Mouse (Mus musculus) left cerebral cortex, adult 8-10 months (tissue): Measurements from ENCODE around the gene Dop1b. TPM values are rescaled to one million over a fixed set of nuclear protein-coding genes. Genes with fewer than 3 reads are reported as not detected.
"Not testable (repeated sequence)": the region's sequence is repeated elsewhere in the genome, so short reads cannot be mapped to it uniquely, and the experiment has no call there.

Source experiments
- DNase-seq, 2 experiments: peaks; one replicate each; pipeline ENCODE4 v3.0.0; 2022; ENCODE audit warnings: low spot score in 2 of 2
- total RNA-seq, 4 experiments: library from RNA; stranded (reverse); gene quantifications; 2 replicates each; pipeline ENCODE4 v1.2.4; 2022

Dop1b gene
- total RNA-seq, 4 experiments from 2014 or later = 87.2 to 123 (median 102) TPM

DNA sequence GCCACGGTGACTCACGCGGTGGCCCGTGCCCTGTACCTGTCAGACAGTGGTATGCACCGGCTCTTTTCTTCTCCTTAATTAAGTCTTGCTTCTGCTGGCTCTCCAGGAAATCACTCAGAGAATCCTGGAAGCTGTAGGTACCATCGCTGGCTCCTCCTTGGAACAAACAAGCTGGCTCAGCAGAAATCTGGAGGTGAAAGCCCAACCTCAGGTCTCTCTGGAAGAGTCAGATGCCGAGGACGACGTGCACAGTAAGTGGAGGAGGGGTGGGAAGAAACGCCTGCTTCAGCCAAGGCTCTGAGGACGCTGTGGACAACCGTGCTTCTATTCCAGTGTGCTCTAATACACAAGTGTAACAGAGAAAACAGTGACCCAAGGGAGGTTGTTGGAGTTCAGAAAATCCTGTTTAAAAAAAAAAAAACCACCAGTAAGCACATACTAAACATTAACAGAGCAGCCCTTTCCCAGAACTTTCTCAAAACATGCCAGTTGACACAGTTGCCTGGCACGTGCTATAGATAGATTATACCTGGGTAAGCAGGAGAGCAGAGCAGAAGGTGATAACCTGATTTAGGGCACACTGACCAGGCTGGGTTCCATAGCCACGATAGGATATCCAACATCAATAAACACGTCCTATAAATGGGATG lies 81.4 kb downstream of the Dop1b start:
- no peak for DNase-seq

DNA sequence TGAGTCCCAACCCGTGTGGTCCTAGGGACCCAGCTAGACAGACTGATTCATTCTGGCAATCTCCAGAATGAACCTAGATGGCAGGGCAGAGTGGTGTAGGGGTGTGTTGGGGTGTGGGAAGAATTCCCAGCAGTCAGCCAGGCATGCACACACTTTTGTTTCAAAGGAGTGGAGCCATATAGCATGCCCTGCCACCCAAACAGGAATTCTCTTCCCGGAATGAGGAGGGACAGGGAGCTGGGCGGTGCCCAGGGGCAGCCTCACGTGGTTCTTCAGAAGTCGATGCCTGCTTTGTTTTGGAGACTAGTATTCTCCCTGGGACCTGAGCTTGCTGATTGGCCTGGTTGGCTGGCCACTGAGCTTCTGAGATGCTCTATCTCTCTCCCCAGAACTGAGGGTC lies 83.1 kb downstream of the Dop1b start:
- DNase-seq = no peak

DNA sequence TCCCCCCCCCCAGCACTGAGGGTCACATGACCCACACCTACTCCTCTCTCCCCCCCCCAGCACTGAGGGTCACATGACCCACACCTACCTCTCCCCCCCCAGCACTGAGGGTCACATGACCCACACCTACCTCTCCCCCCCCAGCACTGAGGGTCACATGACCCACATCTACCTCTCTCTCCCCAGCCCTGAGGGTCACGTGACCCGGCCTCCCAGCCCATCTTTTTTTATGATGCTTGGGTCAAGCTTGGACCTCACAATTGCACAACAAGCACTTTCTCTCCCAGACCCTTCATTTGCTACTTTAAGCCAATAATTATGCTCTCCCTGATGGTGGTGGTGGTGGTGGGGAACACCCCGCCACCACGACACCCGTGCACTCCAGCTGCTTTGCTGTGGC lies 83.7 kb downstream of the Dop1b start:
- DNase-seq = no peak

DNA sequence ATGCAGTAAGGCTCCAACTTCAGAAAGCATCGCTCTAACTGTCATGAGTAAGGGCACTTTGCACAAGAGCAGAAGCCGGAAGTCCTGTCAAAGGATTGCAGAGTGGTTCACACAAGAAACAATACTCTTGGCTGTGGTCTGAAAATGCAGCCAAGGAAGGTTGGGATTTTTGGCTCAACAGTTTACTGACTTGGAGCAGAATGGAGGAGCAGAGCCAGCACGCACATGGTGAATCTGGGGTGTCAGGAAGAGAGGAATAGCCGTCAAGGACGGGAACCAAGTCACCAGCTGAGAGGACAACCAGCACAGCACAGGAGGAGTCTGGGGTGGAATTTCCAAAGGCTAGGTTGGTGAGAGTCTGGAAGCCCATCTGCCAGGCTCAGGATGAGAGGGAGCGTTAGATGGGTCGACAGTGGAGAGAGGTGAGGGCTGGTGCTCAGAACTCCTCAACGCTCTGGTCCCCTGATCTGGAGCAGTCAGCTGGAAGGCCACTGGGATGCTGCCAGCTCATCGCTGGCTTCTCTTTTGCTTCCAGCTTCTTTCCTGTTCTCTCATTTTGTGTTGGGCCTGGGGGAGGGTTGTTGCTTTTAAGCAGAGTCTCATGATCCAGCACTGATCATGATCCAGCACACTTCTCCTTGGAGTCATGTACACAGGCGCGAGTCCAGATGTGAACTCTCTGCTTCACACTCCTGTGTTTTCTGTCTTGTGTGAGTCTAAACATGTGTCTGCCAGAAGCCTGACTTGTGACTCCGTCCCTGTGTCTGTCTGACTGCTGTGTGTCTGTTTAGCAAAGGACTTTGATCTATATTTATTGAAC lies 85.5 kb downstream of the Dop1b start:
- no peak for DNase-seq

DNA sequence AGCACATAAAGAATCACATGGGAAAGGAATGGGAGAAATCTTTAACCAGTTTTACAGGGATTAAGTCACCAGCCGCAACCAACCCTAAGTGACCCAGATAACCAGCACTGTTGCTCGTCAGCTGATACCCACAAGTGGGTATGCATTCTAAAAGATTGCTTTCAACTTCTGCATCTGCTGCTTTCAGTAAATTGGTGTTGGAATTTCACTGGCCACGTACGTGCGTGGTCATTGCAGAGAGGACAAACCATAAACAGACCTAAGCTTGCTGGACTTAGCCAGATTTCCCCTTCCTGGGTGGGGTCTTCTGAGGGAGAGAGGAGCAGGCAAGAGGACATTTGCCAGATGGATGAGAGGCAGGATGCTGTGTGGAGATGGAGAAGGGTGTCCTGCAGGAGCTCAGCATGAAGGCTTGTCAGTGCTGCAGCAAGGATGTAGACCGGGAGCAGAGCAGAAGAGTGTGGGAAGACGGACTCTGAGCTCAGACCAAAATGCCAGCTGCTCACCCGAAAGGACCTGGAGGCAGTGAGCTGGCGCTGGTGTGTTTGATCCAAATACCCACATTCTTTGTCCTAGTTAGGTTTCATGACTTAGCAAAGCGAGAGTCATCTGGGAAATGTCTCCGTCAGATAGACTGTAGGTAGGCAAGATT lies 86.3 kb downstream of the Dop1b start:
- peak in 1 of 2 experiments; percentile 48 for DNase-seq

DNA sequence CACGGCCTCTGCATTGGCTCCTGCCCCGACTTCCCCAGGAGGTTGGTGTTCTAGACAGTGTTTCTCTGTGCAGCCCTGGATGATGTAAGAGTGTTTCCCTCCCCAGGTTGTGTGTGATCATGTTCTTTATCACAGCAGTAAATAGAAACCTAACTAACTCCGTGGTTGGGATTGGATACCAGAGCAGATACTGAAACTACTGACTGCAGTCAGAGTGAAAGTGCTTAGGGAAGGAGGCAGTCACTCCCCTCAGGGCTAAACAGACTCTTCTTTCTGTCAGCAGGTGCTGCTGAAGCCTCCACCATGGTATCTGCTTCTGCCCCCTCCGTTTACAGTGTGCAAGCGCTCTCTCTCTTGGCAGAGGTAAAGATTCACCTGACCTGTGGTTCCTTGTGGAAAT lies 86.9 kb downstream of the Dop1b start:
- DNase-seq = no peak

DNA sequence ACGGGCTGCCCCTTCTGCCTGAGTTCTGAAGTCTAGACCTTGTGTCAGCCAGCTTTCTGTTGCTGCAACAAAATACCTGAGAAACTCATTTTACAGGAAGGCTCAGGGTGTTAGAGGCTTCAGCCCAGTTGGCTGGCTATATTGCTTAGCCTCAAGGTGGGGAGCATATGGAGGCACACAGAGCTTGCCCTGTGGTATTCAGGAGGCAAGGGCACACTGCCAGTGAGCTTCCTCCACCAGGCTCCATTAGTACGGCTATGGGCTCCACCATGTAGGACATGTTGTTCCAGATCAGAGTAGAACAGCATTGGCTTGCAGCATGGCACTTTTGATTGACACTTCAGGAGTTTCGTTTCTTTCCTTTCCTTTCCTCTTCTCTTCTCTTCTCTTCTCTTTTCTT lies 87.4 kb downstream of the Dop1b start:
- no peak for DNase-seq

DNA sequence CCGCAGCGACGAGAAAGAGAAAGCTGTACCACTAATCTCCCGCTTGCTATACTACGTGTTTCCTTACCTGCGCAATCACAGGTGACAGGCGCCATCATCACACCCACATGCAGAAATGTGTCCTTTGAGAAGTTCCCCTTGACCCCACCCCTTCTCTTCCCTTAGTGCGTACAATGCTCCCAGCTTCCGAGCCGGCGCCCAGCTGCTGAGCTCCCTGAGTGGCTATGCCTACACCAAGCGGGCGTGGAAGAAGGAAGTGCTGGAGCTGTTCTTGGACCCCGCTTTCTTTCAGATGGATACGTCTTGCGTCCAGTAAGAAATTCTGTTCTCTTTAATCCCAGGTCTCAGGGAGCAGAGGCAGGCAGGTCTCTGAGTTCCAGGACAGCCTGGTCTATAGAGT lies 88.2 kb downstream of the Dop1b start:
- no peak for DNase-seq

DNA sequence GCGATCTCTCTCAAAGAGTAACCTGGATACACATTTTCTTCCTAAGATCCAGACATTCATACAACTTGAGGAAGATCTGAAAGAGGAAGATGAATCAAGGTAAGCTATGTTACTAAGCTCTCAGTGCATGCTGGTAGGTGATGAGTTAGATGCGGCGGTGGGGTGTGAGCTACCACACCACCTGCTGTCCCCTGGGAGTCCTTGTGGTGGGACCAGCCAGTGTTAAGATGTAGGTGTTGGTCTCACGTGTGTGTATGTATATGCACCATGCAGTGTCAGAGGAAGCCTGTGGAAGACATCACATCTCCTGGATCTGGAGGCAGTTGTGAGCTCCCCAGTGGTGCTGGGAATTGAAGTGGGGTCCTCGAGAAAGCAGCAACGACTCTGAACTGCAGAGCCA lies 95.5 kb downstream of the Dop1b start:
- DNase-seq = no peak

DNA sequence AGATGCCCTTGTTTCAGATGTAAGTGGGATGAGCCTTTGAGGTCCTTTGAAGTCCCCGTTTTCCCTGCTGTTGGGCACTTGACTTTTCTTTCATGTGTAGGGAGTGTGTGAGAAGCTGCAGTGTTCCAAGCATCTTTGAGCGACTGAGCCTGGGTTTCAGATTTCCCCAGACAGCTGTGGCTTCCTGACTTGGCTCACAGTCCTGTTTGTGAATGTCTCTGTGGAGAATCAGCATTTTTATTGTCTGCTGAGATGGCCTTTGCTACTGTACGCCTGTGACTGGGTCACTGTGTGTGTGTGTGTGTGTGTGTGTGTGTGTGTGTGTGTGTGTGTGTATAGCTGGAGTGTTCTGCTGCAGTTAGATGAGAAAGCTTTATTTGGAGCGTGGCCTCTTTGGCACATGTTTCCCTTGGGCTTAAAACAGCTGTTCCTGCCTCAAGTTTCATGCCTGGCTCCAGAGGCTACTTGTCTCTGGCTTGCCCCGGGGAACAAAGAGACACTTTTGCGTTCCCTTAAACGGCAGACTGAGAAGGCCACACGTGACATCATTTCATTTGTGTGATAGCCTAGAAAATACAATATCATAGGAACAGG lies 96.4 kb downstream of the Dop1b start:
- DNase-seq = no peak

DNA sequence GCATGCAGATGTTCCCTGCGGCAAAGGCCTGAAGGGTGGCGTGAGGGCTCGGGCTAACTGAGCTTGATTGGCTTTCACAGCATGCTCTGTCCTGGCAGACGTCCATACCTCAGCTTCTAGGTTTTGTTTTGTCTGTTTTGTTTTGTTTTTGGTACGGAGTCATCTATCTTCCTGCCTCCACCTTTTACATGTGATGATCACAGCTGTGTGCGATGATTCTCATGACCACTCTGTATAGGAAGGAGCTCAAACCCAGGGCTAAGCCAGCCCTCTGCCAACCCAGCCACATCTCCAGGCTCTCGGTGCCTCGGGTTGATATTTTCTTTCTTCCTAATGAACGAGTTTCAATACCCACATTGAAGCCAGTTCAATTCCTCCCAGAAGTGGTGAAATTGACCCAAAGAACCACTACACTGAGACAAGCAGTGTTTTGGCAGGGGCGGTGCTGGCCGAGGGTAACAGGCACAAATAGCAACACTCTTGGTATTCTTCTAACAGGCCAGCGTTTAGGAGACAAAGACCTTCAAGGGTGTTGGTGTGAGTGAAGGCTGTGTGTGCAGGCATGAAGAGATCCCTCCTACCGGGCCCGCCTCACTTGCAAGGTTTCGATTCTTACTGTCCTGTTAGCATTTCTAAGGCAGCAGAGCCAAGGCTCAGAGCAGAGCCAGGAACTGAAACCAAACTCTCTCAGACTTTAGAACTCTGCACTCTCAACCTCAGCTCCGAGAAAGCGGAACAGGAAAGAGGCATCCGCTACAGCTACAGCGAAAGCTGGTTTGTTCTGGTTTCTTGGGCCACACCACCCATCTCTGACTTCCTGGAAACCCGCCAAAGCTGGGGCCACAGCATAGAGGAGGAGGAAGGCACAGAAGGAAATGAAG lies 104.4 kb downstream of the Dop1b start:
- DNase-seq = no peak

DNA sequence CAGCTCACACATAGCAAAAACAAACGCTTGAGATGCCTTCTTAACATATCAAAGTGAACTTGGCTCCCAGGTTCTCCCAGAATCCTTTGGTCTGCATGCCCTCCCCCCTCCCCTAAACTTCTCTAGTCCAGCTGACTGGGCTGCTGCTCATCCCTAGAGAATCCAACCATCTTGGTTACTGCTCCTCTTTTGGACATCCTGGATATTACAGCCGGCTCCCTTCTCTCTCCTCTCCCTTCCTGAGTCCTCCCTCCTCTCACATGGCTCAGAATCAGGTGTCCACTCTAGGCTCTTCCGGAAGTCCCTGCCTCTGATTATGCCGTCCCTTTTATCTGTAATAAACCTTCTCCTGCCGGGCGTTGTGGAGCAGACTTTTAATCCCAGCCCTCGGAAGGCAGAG lies 105.2 kb downstream of the Dop1b start:
- DNase-seq = no peak

DNA sequence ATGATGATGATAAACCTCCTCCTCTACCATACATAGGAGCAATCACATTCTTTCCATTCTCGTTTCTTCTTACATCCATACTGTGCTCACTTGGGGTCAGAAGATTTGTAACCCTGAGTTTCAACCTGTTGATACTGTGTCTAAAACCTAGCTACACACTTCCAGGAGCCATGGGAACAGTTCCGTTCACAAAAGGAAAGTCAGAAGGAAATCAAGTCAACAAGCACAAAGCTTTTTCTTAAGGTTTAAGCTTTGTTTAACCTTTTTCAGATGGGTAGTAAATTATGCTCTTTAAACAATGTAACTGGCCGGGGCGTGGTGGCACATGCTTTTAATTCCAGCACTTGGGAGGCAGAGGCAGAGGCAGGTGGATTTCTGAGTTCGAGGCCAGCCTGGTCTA lies 105.7 kb downstream of the Dop1b start:
- no peak for DNase-seq

DNA sequence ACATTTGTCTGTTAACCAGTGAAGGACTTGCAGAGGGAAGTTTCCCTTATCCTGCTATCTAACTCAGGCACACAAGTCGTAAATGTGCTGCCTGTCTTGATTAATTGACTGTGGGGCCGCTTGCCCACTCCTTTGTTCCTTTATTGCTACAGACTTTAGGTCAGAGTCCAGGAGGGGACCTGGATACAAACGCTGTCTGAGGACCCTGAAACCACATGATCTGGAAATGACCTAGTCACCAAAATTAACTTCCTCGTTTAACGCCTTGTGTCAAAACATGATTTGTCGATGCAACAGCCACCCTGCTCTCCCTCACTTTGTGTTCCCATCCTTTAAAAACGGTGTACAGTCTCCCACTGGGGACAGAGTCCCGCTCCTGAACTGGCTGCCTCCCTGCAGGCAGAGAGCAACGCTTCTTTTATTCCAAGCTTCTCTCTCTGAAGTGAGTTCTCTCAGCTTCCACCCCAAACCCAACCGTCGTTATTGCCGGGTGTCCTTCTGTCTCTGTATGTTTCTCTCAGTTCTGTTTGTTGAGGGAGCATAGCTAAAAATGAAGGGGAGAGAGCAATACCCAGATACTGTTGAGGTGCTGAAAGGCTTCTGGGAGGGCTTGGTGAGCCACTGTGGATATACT lies 107.1 kb downstream of the Dop1b start:
- no peak for DNase-seq

DNA sequence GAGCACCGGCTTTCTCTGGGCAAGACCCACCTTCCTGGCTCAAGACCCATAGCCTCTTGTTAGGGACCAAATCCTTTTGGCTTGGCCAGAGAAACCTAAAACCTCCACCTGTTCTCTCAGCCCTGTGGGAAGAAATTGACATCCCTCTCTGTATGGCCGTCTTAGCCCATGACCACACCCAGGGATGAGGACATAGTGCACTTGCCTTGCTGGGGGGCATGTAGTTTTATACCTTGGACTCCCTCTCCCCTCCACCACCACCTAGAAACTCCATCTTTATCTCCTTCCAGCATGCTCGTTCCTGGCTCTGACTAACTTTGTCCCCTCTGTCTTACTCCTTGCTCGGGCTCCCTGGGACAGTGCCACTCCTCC lies 107.6 kb downstream of the Dop1b start:
- no peak for DNase-seq

DNA sequence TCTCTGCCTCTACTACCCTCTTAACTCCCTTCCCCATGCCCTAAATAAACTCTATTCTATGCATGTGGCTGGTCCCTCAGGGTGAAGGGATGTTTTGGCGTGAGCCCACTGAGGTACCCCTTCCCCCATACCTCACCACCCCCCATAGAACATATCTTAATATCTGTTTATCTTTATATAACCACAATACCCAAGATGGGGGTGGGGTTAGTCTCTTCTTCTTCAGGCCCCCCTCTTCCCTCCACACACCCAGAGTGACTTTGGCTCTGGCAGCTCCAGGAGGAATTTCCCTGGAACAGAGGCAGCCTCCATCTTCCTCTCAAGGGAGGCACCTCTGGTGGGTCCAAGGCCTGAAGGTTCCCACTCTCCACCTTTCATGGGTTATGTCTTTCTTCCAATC lies 108.3 kb downstream of the Dop1b start:
- DNase-seq = no peak

DNA sequence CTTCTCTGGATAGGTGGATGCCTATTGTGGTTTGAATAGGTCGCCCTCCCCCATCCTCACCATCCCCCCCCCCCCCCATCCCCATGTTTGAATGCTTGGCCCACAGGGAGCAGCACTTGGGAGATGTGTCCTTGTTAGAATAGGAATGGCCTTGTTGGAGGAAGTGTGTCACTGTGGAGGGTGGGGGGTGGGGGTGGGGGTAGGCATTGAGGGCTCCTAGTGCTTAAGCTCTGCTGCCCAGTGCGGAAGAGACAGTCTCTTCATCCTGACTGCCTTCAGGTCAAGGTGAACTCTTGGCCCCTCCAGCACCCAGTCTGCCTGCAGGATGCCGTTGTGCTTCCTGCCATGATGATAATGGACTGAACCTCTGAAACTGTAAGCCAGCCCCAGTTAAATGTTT lies 110.0 kb downstream of the Dop1b start:
- DNase-seq = no peak

DNA sequence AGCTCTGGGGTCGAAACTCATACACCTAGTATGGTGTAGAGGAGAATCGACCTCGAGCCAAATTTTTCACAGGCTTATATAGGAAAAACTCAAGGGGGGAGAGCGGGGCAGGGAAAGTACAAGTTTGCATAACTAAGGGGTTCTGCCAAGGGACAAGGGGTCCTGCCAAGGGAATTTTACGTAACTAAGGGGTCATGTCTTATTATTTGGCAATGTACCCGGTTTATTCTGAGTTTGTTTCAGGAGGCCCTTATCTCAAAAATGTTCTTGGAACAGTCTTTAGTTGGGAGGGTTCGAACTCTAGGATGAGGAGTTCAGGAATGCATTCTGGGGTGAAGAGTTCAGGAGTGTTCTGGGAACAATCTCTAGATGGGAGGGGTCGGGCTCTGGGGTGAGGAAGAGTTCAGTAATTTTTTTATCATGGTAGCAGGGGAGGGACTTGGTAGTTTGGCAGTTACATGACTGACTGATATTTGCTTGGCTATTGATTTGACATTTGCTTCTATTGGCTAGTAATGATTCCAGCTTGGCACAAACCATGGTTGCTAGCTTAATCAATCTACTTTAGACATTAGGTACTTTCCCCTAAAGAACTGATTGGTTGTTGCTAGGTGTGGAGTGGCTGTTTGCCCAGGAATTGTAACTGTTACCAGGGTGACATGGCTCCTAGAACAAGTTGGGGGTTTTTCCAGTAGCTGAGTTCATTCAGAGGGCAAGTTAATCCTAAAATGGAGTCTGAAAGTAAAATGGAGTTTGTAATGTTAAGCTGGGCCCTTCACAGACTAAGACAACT lies 110.9 kb downstream of the Dop1b start:
- not testable (repeated sequence) for DNase-seq

DNA sequence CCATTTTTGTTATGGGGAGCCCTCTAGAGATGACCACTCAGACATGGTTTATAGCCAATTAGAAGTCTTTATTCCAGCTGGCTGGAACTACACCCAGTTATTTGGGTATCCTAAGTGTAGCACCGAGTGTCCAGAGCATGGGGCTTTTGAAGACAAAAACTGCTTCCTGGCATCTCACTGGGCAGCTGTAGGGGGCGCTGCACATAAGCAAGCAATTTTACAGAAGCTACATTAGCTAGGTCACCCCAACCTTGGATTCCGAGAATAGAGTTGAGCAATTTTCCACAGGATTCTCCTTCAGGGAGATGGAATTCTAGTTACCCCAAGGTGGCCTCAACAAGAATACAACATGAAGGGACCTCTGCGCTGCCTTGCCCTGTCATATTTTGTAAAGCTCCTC lies 113.1 kb downstream of the Dop1b start:
- no peak for DNase-seq

DNA sequence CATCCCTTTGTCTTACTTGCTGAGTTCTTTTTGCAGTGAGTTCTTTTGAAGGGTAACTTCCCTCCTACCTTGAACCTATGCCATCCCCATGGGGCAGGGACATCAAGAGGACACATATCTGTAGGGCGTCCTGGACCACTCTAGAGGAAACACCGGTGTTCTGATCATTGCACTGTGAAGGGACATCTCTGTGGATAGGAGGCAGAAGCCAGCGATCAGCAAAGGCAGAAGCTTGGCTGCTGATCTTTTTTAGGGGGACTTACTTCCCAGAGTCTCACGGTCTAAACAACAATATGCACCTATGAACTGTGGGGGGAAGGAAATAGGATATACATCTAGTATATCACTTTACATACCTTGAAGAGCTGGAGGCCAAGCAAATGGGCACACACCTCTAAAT lies 113.8 kb downstream of the Dop1b start:
- DNase-seq = no peak
